22 mouse cellular contexts compared by ENCODE assay signal in the genomic region with DNA sequence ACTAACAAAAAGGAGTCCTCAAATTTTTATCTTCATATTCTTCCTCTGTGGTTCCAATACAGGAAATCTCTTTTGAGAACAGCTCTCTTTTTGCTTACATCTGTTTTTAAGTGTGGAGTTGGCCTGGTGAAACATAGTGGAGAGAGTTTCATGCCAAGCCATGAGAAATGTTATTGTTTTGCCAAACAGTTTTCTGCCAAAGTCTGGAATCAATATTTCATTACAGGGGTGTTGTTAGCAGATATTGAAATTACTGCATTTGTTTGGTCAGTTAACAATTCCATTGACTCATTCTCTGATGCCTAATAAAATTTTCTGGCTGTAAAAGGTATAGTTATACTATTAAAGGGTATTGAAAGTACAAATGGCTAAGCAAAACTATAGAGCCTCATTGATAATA.
"Had no signal": no experiment of that assay in that cellular context is flagged by ENCODE, and none has a peak within 500 bp of the region (broad histone marks: within the 10 kb centered on the region; RNA-seq: fewer than 3 reads in every experiment).

No protein-coding gene starts in this region.

- H3K36me3 ChIP-seq: lung, embryonic 15.5 days; midbrain, embryonic 13.5 days; midbrain, embryonic 15.5 days; neural tube, embryonic 13.5 days; neural tube, embryonic 15.5 days; stomach, embryonic 15.5 days had no signal

- DNase-seq: lung, adult 2 months; lung, postnatal 14 days; lung, postnatal 36 days; retina, postnatal 1 day; right cerebral cortex, adult 18-20 months; right cerebral cortex, postnatal 25 days; right cerebral cortex, postnatal 4 days; thymus, adult 2 months; thymus, postnatal 25 days; thymus, postnatal 4 days had no signal

- H3K4me1 ChIP-seq: lung, embryonic 15.5 days; megakaryocyte, embryonic 14.5 days; midbrain, embryonic 13.5 days; midbrain, embryonic 15.5 days; neural tube, embryonic 13.5 days; neural tube, embryonic 15.5 days; stomach, embryonic 15.5 days had no signal

- H3K4me3 ChIP-seq: lung, embryonic 15.5 days; megakaryocyte, embryonic 14.5 days; midbrain, embryonic 13.5 days; midbrain, embryonic 15.5 days; myocyte; neural tube, embryonic 13.5 days; neural tube, embryonic 15.5 days; stomach, embryonic 15.5 days had no signal

- H3K27ac ChIP-seq: lung, embryonic 15.5 days; macrophage; midbrain, embryonic 13.5 days; midbrain, embryonic 15.5 days; neural tube, embryonic 13.5 days; neural tube, embryonic 15.5 days; stomach, embryonic 15.5 days; stomach, postnatal 0 days had no signal

- H3K9me3 ChIP-seq: lung, embryonic 15.5 days; midbrain, embryonic 13.5 days; midbrain, embryonic 15.5 days; neural tube, embryonic 13.5 days; neural tube, embryonic 15.5 days; stomach, embryonic 15.5 days had no signal

- H3K4me2 ChIP-seq: lung, embryonic 15.5 days; midbrain, embryonic 11.5 days; midbrain, embryonic 13.5 days; midbrain, embryonic 15.5 days; neural tube, embryonic 13.5 days; neural tube, embryonic 15.5 days; stomach, embryonic 15.5 days had no signal

- H3K27me3 ChIP-seq: lung, embryonic 15.5 days; megakaryocyte, embryonic 14.5 days; midbrain, embryonic 13.5 days; midbrain, embryonic 15.5 days; neural tube, embryonic 13.5 days; neural tube, embryonic 15.5 days; stomach, embryonic 15.5 days had no signal

- ATAC-seq: lung, postnatal 0 days; midbrain, embryonic 13.5 days; midbrain, embryonic 15.5 days had no signal

- H3K9ac ChIP-seq: lung, embryonic 15.5 days; midbrain, embryonic 13.5 days; midbrain, embryonic 15.5 days; neural tube, embryonic 13.5 days; neural tube, embryonic 15.5 days; stomach, embryonic 15.5 days had no signal
